Mouse (Mus musculus) intestine, embryonic 16.5 days (tissue): ENCODE measurements around the gene Nptx1. TPM values are rescaled to one million over a fixed set of nuclear protein-coding genes. Genes with fewer than 3 reads are reported as not detected.

ENCODE experiments used
- ATAC-seq: fragments of 200-750 bp; cut with Nextera tagmentation; 2 replicates; pipeline ENCODE4 v1.8.0; 2017; ENCODE audit warnings: moderate TSS enrichment, moderate library complexity
- H3K27ac ChIP-seq: fragments of 300-500 bp; sonication (generic); 2 replicates; pipeline ENCODE4 v1.5.1; 2014; ENCODE audit warnings: mild to moderate bottlenecking, low read length
- H3K27me3 ChIP-seq: fragments of 300-500 bp; sonication (generic); replicated peaks from 2 replicates; pipeline ENCODE4 v1.6.1; 2014; ENCODE audit warnings: low read length, control low read depth, mixed read lengths; ENCODE audit not compliant: control insufficient read depth, insufficient read depth
- H3K36me3 ChIP-seq: fragments of 300-500 bp; sonication (generic); 2 replicates; pipeline ENCODE4 v1.6.1; 2014; ENCODE audit warnings: low read length, control low read depth; ENCODE audit not compliant: control insufficient read depth, insufficient read depth
- H3K4me1 ChIP-seq: fragments of 300-500 bp; sonication (generic); 2 replicates; pipeline ENCODE4 v1.6.1; 2014; ENCODE audit warnings: low read length, control low read depth, mixed read lengths; ENCODE audit not compliant: control insufficient read depth, insufficient read depth
- H3K4me2 ChIP-seq: fragments of 300-500 bp; sonication (generic); 2 replicates; pipeline ENCODE4 v1.6.1; 2014; ENCODE audit warnings: low read depth, low read length, control low read depth
- H3K4me3 ChIP-seq: fragments of 300-500 bp; sonication (generic); 2 replicates; pipeline ENCODE4 v1.5.1; 2014; ENCODE audit warnings: mild to moderate bottlenecking, low read length
- H3K9ac ChIP-seq: fragments of 300-500 bp; sonication (generic); 2 replicates; pipeline ENCODE4 v1.6.1; 2014; ENCODE audit warnings: low read depth, low read length
- H3K9me3 ChIP-seq: fragments of 300-500 bp; sonication (generic); 2 replicates; pipeline ENCODE4 v1.6.1; 2016; ENCODE audit warnings: low read length, control low read depth; ENCODE audit not compliant: control insufficient read depth
- WGBS: fragments of 180-500 bp; shearing (Covaris S2); extraction: QIAGEN DNeasy Blood & Tissue Kit; methylation state at CpG from one replicate; pipeline ENCODE4 v1.1.7; 2014; 5-methylcytosine and 5-hydroxymethylcytosine counted together
- polyA plus RNA-seq: library from polyadenylated mRNA; unstranded; fragments of >200 nt; fragmentation: Nextera tagmentation; extraction: Ambion mirVana; gene quantifications from 2 replicates; pipeline ENCODE4 v1.2.1, GENCODE M21; 2015

Nptx1 gene
- polyA plus RNA-seq, 1 experiment from 2014 or later = 0.56 TPM

GRCm38 (mm10) chr11:119565684-119566083 is 18.1 kb upstream of the Nptx1 start:
- no peaks in the 10 kb centered on the region for H3K4me1 ChIP-seq
- H3K27me3 ChIP-seq = peaks cover 9% of the 10 kb centered on the region
- no peaks in the 10 kb centered on the region for H3K36me3 ChIP-seq
- WGBS = 42% methylated on average over 10 of the region's 10 CpGs
- no peak for ATAC-seq
- no peak overlapping the region for H3K4me2 ChIP-seq
- no peak overlapping the region for H3K4me3 ChIP-seq
- H3K27ac ChIP-seq = no peak overlapping the region
- H3K9me3 ChIP-seq = no peaks in the 10 kb centered on the region
- no peak overlapping the region for H3K9ac ChIP-seq

GRCm38 (mm10) chr11:119565021-119565420 is 17.5 kb upstream of the Nptx1 start:
- Histone ChIP-seq H3K27ac (no peak overlapping the region), H3K4me2 (no peak overlapping the region), H3K4me1 (no peaks in the 10 kb centered on the region), H3K9ac (no peak overlapping the region), H3K9me3 (no peaks in the 10 kb centered on the region), H3K27me3 (peaks cover 9% of the 10 kb centered on the region), H3K36me3 (no peaks in the 10 kb centered on the region), H3K4me3 (no peak overlapping the region)
- ATAC-seq = no peak
- 62% methylated on average over 7 of the region's 7 CpGs for WGBS

GRCm38 (mm10) chr11:119564383-119564782 is 16.8 kb upstream of the Nptx1 start:
- no peaks in the 10 kb centered on the region for H3K36me3 ChIP-seq
- H3K4me1 ChIP-seq = no peaks in the 10 kb centered on the region
- no peak overlapping the region for H3K27ac ChIP-seq
- H3K27me3 ChIP-seq = peaks cover 9% of the 10 kb centered on the region
- H3K9me3 ChIP-seq = no peaks in the 10 kb centered on the region
- WGBS = 89% methylated on average over 10 of the region's 10 CpGs
- H3K4me3 ChIP-seq = no peak overlapping the region
- no peak for ATAC-seq
- no peak overlapping the region for H3K4me2 ChIP-seq
- no peak overlapping the region for H3K9ac ChIP-seq

GRCm38 (mm10) chr11:119563166-119563565 is 15.6 kb upstream of the Nptx1 start:
- Histone ChIP-seq H3K4me1 (0 out of 2 replicates have a peak, but pooled peaks cover 7% of the 10 kb centered on the region), H3K4me3 (no peak overlapping the region), H3K4me2 (no peak overlapping the region), H3K36me3 (no peaks in the 10 kb centered on the region), H3K27me3 (peaks cover 9% of the 10 kb centered on the region), H3K9ac (no peak overlapping the region), H3K27ac (no peak overlapping the region), H3K9me3 (no peaks in the 10 kb centered on the region)
- no peak for ATAC-seq
- WGBS = 52% methylated on average over 9 of the region's 9 CpGs

- Histone ChIP-seq H3K4me3 (no peak overlapping the region), H3K4me1 (0 out of 2 replicates have a peak, but pooled peaks cover 7% of the 10 kb centered on the region), H3K9ac (no peak overlapping the region), H3K27ac (no peak overlapping the region), H3K9me3 (no peaks in the 10 kb centered on the region), H3K27me3 (peaks cover 12% of the 10 kb centered on the region), H3K4me2 (no peak overlapping the region), H3K36me3 (no peaks in the 10 kb centered on the region)
- ATAC-seq = no peak
- WGBS = 43% methylated on average over 6 of the region's 6 CpGs
Measured at GRCm38 (mm10) chr11:119562286-119562685, 14.7 kb upstream of the Nptx1 start.

- Histone ChIP-seq H3K9ac (no peak overlapping the region), H3K27ac (no peak overlapping the region), H3K27me3 (peaks cover 3% of the 10 kb centered on the region), H3K4me3 (no peak overlapping the region), H3K36me3 (no peaks in the 10 kb centered on the region), H3K4me2 (no peak overlapping the region), H3K4me1 (0 out of 2 replicates have a peak, but pooled peaks cover 7% of the 10 kb centered on the region), H3K9me3 (no peaks in the 10 kb centered on the region)
- 19% methylated on average over 9 of the region's 9 CpGs for WGBS
- no peak for ATAC-seq
Measured at GRCm38 (mm10) chr11:119558870-119559610, 11.5 kb upstream of the Nptx1 start.

- H3K4me3 ChIP-seq = no peak overlapping the region
- H3K36me3 ChIP-seq = no peaks in the 10 kb centered on the region
- peaks cover 3% of the 10 kb centered on the region; the same call in 1 of the 2 replicates for H3K27me3 ChIP-seq
- H3K9me3 ChIP-seq = no peaks in the 10 kb centered on the region
- no peak overlapping the region for H3K4me2 ChIP-seq
- H3K4me1 ChIP-seq = 0 out of 2 replicates have a peak, but pooled peaks cover 7% of the 10 kb centered on the region
- ATAC-seq = no peak
- H3K27ac ChIP-seq = no peak overlapping the region
- no peak overlapping the region for H3K9ac ChIP-seq
- 32% methylated on average over 16 of the region's 17 CpGs for WGBS
Measured at GRCm38 (mm10) chr11:119557940-119558869, 10.7 kb upstream of the Nptx1 start.

GRCm38 (mm10) chr11:119555170-119555569 is 7.6 kb upstream of the Nptx1 start:
- Histone ChIP-seq H3K9ac (no peak overlapping the region), H3K36me3 (no peaks in the 10 kb centered on the region), H3K27me3 (peaks cover 15% of the 10 kb centered on the region), H3K4me1 (0 out of 2 replicates have a peak, but pooled peaks cover 9% of the 10 kb centered on the region), H3K27ac (no peak overlapping the region), H3K9me3 (no peaks in the 10 kb centered on the region), H3K4me3 (no peak overlapping the region), H3K4me2 (no peak overlapping the region)
- ATAC-seq = no peak
- 80% methylated on average over 7 of the region's 7 CpGs for WGBS

- H3K36me3 ChIP-seq = no peaks in the 10 kb centered on the region
- H3K9ac ChIP-seq = no peak overlapping the region
- no peak overlapping the region for H3K4me2 ChIP-seq
- H3K9me3 ChIP-seq = no peaks in the 10 kb centered on the region
- no peak for ATAC-seq
- H3K4me1 ChIP-seq = 0 out of 2 replicates have a peak, but pooled peaks cover 9% of the 10 kb centered on the region
- H3K27me3 ChIP-seq = peaks cover 20% of the 10 kb centered on the region
- no peak overlapping the region for H3K27ac ChIP-seq
- WGBS = 65% methylated on average over 7 of the region's 7 CpGs
- H3K4me3 ChIP-seq = no peak overlapping the region
Measured at GRCm38 (mm10) chr11:119554706-119555105, 7.2 kb upstream of the Nptx1 start.
